Mouse (Mus musculus): Measurements from ENCODE around the gene Ube2u. TPM values are rescaled to one million over a fixed set of nuclear protein-coding genes. Genes with fewer than 3 reads are reported as not detected.
"Not testable (repeated sequence)": the region's sequence is repeated elsewhere in the genome, so short reads cannot be mapped to it uniquely, and the experiment has no call there.

The Ube2u gene
- polyA plus RNA-seq (2016; fragmentation: Nextera tagmentation; extraction: Ambion mirVana) = 0.62 and 0.85 TPM in 2 replicates

- Histone ChIP-seq H3K4me1 (peaks cover 13% of the 10 kb centered on the region), H3K9me3 (no peaks in the 10 kb centered on the region), H3K27me3 (ENCODE audit: poor library complexity, severe bottlenecking) (no peaks in the 10 kb centered on the region), H3K36me3 (replicated peaks) (no peaks in the 10 kb centered on the region), H3K4me3 (peak within 1 kb of the TSS; percentile 45), H3K27ac (peak within 1 kb of the TSS; percentile 74)
- WGBS = 32% methylated on average over 15 of the region's 15 CpGs
- DNase-seq (ENCODE audit: extremely low spot score, low spot score) = peak; percentile 75
These were observed at the start of gene Ube2u for GRCm38 (mm10) chr4:100478592-100479321. Gene Ube2u (plus strand): TSS chr4:100478849.

DNA sequence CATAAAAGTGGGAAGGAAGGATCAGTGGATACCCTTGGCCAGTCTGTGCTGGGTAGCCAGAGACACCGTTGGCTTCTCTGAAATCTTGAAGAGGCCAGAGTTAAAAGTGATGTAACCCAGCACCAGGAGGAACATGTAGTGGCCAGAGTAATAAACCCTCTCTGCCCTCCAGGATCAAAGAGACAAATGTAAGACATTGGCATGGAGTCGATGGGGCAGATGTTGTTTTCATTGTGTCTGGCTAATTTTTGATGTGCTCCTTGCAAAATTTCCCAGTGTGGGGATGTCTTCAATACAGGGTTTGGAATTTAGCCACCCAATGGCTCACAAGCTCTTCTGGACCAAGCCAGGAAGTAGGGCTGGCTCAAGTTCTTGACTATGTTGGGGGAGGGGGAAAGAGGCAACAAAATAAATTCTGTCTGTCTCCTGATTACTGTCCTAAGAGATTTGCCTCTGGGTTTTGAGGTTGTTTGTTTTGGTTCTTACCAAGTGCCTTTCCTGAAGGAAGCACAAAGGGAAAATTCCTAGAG lies 49.2 kb upstream of the Ube2u start:
- H3K27ac ChIP-seq = no peak overlapping the region
- no peaks in the 10 kb centered on the region for H3K36me3 ChIP-seq (replicated peaks)
- H3K4me3 ChIP-seq = no peak overlapping the region
- no peak for DNase-seq (ENCODE audit: extremely low spot score, low spot score)
- 85% methylated on average over 2 of the region's 2 CpGs for WGBS
- no peaks in the 10 kb centered on the region for H3K9me3 ChIP-seq
- H3K27me3 ChIP-seq (ENCODE audit: poor library complexity, severe bottlenecking) = peaks cover 3% of the 10 kb centered on the region; the same call in 1 of the 2 replicates
- peaks cover 7% of the 10 kb centered on the region; the same call in 1 of the 2 replicates for H3K4me1 ChIP-seq

DNA sequence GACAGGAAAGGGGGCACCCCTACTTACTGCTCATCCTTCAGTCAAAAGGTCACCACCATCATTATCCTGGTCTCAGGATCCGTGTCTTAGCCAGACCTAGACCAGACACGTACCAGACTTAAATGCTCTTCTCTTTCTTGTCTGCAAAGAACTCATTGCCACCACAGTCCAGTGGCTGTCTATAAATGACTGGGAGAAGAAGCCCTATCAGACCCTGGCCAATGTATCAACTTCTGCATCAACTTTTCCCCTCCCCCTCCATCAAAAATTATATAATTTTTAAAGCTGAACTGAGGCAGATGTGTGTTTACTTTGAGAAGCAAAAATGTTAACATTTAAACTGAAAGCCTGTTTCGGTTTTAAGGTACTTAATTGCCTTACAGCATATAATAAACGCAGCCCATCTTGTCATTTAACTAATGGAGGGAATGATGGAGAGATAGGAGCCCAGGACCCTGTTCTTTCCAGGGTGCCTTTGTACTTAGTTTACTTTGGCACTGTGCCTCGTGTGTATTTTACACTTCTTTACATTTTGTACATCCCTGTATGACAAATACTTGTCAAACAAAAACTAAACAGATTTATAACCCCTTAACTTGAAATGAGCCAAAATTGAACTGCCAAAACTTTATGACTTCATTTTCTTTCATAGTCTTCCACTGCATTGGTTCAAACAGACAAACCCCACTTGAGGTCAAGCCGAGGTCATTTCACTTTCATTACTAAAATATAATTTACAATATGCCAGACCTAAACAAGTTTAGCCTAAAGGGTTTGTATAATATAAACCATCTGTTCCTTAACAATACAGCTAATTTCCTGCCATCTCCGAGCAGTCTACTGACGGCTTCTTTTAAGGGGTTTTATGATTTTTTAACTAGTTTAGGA lies 43.1 kb upstream of the Ube2u start:
- DNase-seq (ENCODE audit: extremely low spot score, low spot score) = no peak
- Histone ChIP-seq H3K4me3 (no peak overlapping the region), H3K36me3 (replicated peaks) (no peaks in the 10 kb centered on the region), H3K9me3 (no peaks in the 10 kb centered on the region), H3K27me3 (ENCODE audit: poor library complexity, severe bottlenecking) (no peaks in the 10 kb centered on the region), H3K4me1 (no peaks in the 10 kb centered on the region), H3K27ac (no peak overlapping the region)
- WGBS = 79% methylated on average over 8 of the region's 8 CpGs

GRCm38 (mm10) chr4:100436169-100436547 lies 42.5 kb upstream of the Ube2u start:
- no peak overlapping the region for H3K4me3 ChIP-seq
- peaks cover 6% of the 10 kb centered on the region for H3K36me3 ChIP-seq (replicated peaks)
- H3K4me1 ChIP-seq = no peaks in the 10 kb centered on the region
- DNase-seq (ENCODE audit: extremely low spot score, low spot score) = no peak
- WGBS = 89% methylated on average over 4 of the region's 4 CpGs
- no peak overlapping the region for H3K27ac ChIP-seq
- no peaks in the 10 kb centered on the region for H3K27me3 ChIP-seq (ENCODE audit: poor library complexity, severe bottlenecking)
- no peaks in the 10 kb centered on the region; the same call in 1 of the 2 replicates for H3K9me3 ChIP-seq

- no peaks in the 10 kb centered on the region for H3K27me3 ChIP-seq (ENCODE audit: poor library complexity, severe bottlenecking)
- no peak for DNase-seq (ENCODE audit: extremely low spot score, low spot score)
- no peaks in the 10 kb centered on the region for H3K9me3 ChIP-seq
- no peaks in the 10 kb centered on the region for H3K4me1 ChIP-seq
- H3K36me3 ChIP-seq (replicated peaks) = peaks cover 3% of the 10 kb centered on the region
- 73% methylated on average over 3 of the region's 3 CpGs for WGBS
- no peak overlapping the region for H3K27ac ChIP-seq
- H3K4me3 ChIP-seq = no peak overlapping the region
These were observed 31.8 kb upstream of the Ube2u start for GRCm38 (mm10) chr4:100446897-100447296.

DNA sequence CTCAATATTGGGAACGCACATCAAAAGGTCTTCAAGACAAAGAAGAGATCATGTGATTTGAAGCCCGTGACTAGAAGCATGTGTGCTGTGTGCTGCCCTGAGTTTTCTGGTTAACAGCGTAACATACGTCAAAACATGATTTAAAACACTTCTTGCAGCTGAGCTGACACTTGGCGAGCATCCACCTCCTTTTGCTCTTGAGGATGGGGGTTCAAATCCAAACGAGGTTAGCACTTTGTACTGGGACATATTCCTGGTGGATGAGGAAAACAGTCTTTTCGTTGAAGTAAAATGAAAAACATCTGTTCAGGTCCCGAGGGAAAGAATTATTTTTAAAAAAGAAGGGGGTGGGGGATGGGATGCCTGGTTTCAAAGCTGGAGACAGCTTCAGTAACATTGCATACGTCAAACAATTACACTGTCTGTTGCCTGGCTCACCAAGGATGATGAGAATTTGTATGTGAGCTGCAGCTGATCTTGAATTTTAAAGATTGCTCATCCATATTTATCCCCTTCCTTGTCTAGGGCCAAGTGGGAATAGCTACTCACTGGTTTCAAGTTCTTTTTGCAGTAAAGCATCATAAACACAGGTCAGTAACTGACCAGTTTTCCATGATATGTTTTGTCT lies 16.0 kb upstream of the Ube2u start:
- no peaks in the 10 kb centered on the region for H3K27me3 ChIP-seq (ENCODE audit: poor library complexity, severe bottlenecking)
- H3K9me3 ChIP-seq = no peaks in the 10 kb centered on the region
- no peaks in the 10 kb centered on the region for H3K36me3 ChIP-seq (replicated peaks)
- no peak overlapping the region for H3K4me3 ChIP-seq
- no peak for DNase-seq (ENCODE audit: extremely low spot score, low spot score)
- WGBS = 58% methylated on average over 9 of the region's 9 CpGs
- H3K27ac ChIP-seq = no peak overlapping the region
- peaks cover 3% of the 10 kb centered on the region; the same call in 1 of the 2 replicates for H3K4me1 ChIP-seq

GRCm38 (mm10) chr4:100488447-100488846 lies 9.8 kb downstream of the Ube2u start:
- DNase-seq (ENCODE audit: extremely low spot score, low spot score) = no peak
- 88% methylated on average over 3 of the region's 3 CpGs for WGBS

GRCm38 (mm10) chr4:100495176-100495575 lies 16.5 kb downstream of the Ube2u start:
- no peak overlapping the region for H3K4me3 ChIP-seq

More at GRCm38 (mm10) chr4:100488447-100488846, 9.8 kb downstream of the Ube2u start:
- Histone ChIP-seq H3K27me3 (ENCODE audit: poor library complexity, severe bottlenecking) (no peaks in the 10 kb centered on the region), H3K36me3 (replicated peaks) (no peaks in the 10 kb centered on the region), H3K9me3 (no peaks in the 10 kb centered on the region), H3K4me1 (no peaks in the 10 kb centered on the region), H3K27ac (no peak overlapping the region), H3K4me3 (no peak overlapping the region)

DNA sequence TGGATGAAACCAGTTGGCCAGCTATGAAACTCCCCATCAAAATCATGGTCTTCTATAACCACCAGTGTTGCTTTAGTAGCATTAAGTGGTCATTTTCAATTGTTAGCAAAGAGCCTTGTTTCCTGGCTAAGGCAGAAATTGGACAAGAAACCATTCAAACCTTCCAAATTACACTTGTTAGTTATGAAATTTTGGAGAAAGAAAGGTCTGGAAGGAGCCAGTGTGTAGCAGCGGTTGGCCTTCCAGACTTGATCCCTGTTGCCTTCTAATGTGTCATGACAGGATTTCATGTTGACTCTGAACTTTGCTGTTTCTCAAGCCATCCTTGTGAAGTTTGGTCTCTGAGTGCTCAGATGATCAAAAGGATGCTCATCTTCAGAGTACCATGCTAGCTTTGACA lies 17.9 kb downstream of the Ube2u start:
- no peaks in the 10 kb centered on the region for H3K36me3 ChIP-seq (replicated peaks)
- H3K27ac ChIP-seq = no peak overlapping the region
- no peaks in the 10 kb centered on the region for H3K9me3 ChIP-seq
- 93% methylated on average over 1 of the region's 1 CpGs for WGBS
- DNase-seq (ENCODE audit: extremely low spot score, low spot score) = no peak
- H3K27me3 ChIP-seq (ENCODE audit: poor library complexity, severe bottlenecking) = no peaks in the 10 kb centered on the region
- no peak overlapping the region for H3K4me3 ChIP-seq
- H3K4me1 ChIP-seq = no peaks in the 10 kb centered on the region

More at GRCm38 (mm10) chr4:100495176-100495575, 16.5 kb downstream of the Ube2u start:
- Histone ChIP-seq H3K4me1 (no peaks in the 10 kb centered on the region), H3K27ac (no peak overlapping the region), H3K9me3 (no peaks in the 10 kb centered on the region), H3K36me3 (replicated peaks) (no peaks in the 10 kb centered on the region), H3K27me3 (ENCODE audit: poor library complexity, severe bottlenecking) (no peaks in the 10 kb centered on the region)
- DNase-seq (ENCODE audit: extremely low spot score, low spot score) = no peak
- WGBS = 94% methylated on average over 3 of the region's 3 CpGs

- no peak for DNase-seq (ENCODE audit: extremely low spot score, low spot score)
- Histone ChIP-seq H3K4me1 (no peaks in the 10 kb centered on the region), H3K36me3 (replicated peaks) (no peaks in the 10 kb centered on the region), H3K27ac (no peak overlapping the region), H3K9me3 (no peaks in the 10 kb centered on the region), H3K4me3 (no peak overlapping the region), H3K27me3 (ENCODE audit: poor library complexity, severe bottlenecking) (no peaks in the 10 kb centered on the region)
- WGBS = 56% methylated on average over 6 of the region's 6 CpGs
These were observed 19.5 kb downstream of the Ube2u start for GRCm38 (mm10) chr4:100498192-100498591.

DNA sequence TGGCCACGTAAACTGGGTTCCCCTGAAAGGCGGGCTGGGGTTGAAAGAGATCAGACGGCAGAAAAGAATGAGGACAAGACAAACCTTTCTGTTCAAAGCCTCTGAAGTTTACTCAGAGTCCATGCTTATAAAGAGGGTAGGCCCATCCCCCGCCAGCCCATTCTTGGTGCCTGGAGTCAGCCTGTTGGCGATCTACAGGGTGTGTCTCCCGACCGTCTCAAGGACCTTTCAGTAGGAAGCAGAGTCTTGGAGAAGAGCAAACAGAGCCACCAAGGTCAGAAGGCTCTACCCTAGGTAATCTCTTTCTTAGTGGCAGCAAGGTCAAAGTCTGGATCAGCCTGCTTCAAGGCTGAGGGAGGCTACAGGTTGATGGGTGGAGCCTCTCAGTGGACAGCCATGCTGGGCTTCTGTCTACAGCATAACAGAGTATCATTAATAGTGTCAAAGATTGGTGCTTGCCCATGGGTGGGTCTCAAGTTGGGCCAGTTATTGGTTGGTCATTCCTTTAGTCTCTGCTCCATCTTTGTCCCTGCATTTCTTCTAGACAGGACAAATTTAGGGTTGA lies 20.5 kb downstream of the Ube2u start:
- not testable (repeated sequence) for DNase-seq (ENCODE audit: extremely low spot score, low spot score); H3K27me3 ChIP-seq (ENCODE audit: poor library complexity, severe bottlenecking); H3K27ac ChIP-seq; H3K4me1 ChIP-seq; H3K9me3 ChIP-seq; H3K4me3 ChIP-seq; H3K36me3 ChIP-seq (replicated peaks)
- WGBS = 92% methylated on average over 7 of the region's 7 CpGs

- WGBS = 88% methylated on average over 2 of the region's 2 CpGs
- no peak for DNase-seq (ENCODE audit: extremely low spot score, low spot score)
These were observed 24.7 kb downstream of the Ube2u start for GRCm38 (mm10) chr4:100503337-100503736.

More at GRCm38 (mm10) chr4:100503337-100503736, 24.7 kb downstream of the Ube2u start:
- Histone ChIP-seq H3K9me3 (peaks cover 12% of the 10 kb centered on the region; the same call in 1 of the 2 replicates), H3K4me1 (no peaks in the 10 kb centered on the region), H3K4me3 (no peak overlapping the region), H3K27ac (no peak overlapping the region), H3K27me3 (ENCODE audit: poor library complexity, severe bottlenecking) (no peaks in the 10 kb centered on the region), H3K36me3 (replicated peaks) (no peaks in the 10 kb centered on the region)

Measured in forebrain, embryonic 10.5 days (tissue).